Mouse (Mus musculus) layer of hippocampus, adult 8-10 months (tissue): ENCODE results near the gene Shroom2. TPM values are rescaled to one million over a fixed set of nuclear protein-coding genes. Genes with fewer than 3 reads are reported as not detected.

Experiments used
- total RNA-seq, 4 experiments: library from RNA; stranded (reverse); gene quantifications; 2 replicates each; pipeline ENCODE4 v1.2.4; 2022

Shroom2 gene
- total RNA-seq, 4 experiments from 2014 or later = 75.8 to 93.8 (median 82.7) TPM

Other genes with a start within 250 kb of the Shroom2 start
- not detected for gene Cldn34a, start 206.1 kb downstream of the Shroom2 start, total RNA-seq
- gene Gpr143, start 12.5 kb upstream of the Shroom2 start, total RNA-seq = under 1 TPM in 3 of 4 experiments, not detected in 1; 0.27 to 0.72 (median 0.39) TPM
- gene Usp51, start 237.0 kb upstream of the Shroom2 start, total RNA-seq = 1 to 10 TPM; 2.0 to 3.1 (median 2.7) TPM